Comparison of ENCODE assay signal across 29 mouse cellular contexts in the genomic region with DNA sequence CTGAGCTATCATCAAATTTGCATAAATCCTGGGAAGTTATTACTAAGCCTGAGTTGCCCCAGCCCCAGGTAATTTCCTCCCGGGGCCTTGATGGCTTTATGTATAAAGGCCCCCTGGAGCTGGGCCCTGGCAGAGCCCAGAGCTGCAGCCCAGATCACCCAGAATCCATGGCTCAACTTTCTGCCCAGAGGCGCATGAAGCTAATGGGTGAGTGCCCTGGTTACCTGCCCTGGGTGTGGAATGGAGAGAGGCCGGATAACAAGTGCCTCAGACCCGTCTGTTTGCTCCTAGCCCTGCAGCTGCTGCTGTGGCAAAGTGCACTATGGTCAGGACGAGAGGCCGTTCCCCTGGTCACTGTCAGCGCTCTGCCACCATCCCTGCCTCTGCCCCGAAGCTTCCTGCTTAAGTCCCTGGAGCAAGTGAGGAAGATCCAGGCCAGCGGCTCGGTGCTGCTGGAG. TPM values are rescaled to one million over a fixed set of nuclear protein-coding genes. Genes with fewer than 3 reads are reported as not detected.
DNase-seq lines count a peak whose midpoint lies in the region; ATAC-seq and TF ChIP-seq lines count a peak whose summit lies in the region.
"Had no signal": no experiment of that assay in that cellular context is flagged by ENCODE, and none has a peak within 500 bp of the region (broad histone marks: within the 10 kb centered on the region; RNA-seq: fewer than 3 reads in every experiment).

A gene (plus strand): TSS at position 51 of the 458 bp plus-strand sequence.

- TF ChIP-seq CTCF in C2C12 (IDR thresholded peaks at IDR 0.05; ENCODE audit: control insufficient read depth, insufficient read depth, insufficient read length) = no peak

- no peak within 1 kb of the TSS for H3K4me3 ChIP-seq in heart, embryonic 10.5 days
- H3K4me3 ChIP-seq in liver, embryonic 16.5 days (ENCODE audit: low read depth, low read length) = no peak within 1 kb of the TSS
- H3K4me3 ChIP-seq in liver, embryonic 12.5 days = no peak within 1 kb of the TSS
- H3K4me3 ChIP-seq in C2C12 (ENCODE audit: insufficient read depth, poor library complexity, severe bottlenecking) = no peak within 1 kb of the TSS
- H3K4me3 ChIP-seq in embryonic facial prominence, embryonic 14.5 days (ENCODE audit: low read depth, low read length) = no peak within 1 kb of the TSS
- H3K4me3 ChIP-seq: embryonic facial prominence, embryonic 12.5 days; limb, embryonic 15.5 days had no signal

- no peak within 1 kb of the TSS for H3K9ac ChIP-seq in liver, embryonic 16.5 days (ENCODE audit: low read depth, low read length)
- H3K9ac ChIP-seq in liver, embryonic 12.5 days = no peak within 1 kb of the TSS
- peak within 1 kb of the TSS; percentile 11; the same call in 1 of the 2 replicates for H3K9ac ChIP-seq in embryonic facial prominence, embryonic 14.5 days (ENCODE audit: low read depth, low read length)
- H3K9ac ChIP-seq: embryonic facial prominence, embryonic 12.5 days; forebrain, postnatal 0 days; limb, embryonic 15.5 days had no signal

- DNase-seq in heart, embryonic 10.5 days (ENCODE audit: low spot score) = no peak
- no peak for DNase-seq in heart, postnatal 14 days
- no peak for DNase-seq in embryonic facial prominence, embryonic 14.5 days (ENCODE audit: low spot score)
- DNase-seq in ovary, adult 18-20 months (ENCODE audit: low spot score) = no peak
- DNase-seq: B cell, adult 2 months; cerebellum, adult 2 months; forebrain, postnatal 0 days; lung, adult 2 months; lung, postnatal 4 days; right cerebral cortex, postnatal 25 days; thymus, adult 18-20 months had no signal

- H3K27me3 ChIP-seq in heart, embryonic 10.5 days (ENCODE audit: insufficient read depth, poor library complexity, severe bottlenecking) = peaks cover 19% of the 10 kb centered on the region; the same call in 1 of the 2 replicates
- H3K27me3 ChIP-seq in liver, embryonic 16.5 days (ENCODE audit: control insufficient read depth, insufficient read depth, low read depth, low read length) = no peaks in the 10 kb centered on the region
- H3K27me3 ChIP-seq in liver, embryonic 12.5 days (replicated peaks) = peaks cover 15% of the 10 kb centered on the region
- no peaks in the 10 kb centered on the region for H3K27me3 ChIP-seq in C2C12 (ENCODE audit: control insufficient read depth, insufficient read depth, insufficient read length)
- H3K27me3 ChIP-seq in embryonic facial prominence, embryonic 14.5 days (replicated peaks; ENCODE audit: control insufficient read depth, insufficient read depth, low read length) = no peaks in the 10 kb centered on the region
- H3K27me3 ChIP-seq: embryonic facial prominence, embryonic 12.5 days had no signal

- ATAC-seq in liver, embryonic 16.5 days (ENCODE audit: low read depth) = 0 out of 2 replicates have a peak, but pooled peaks have one; percentile 17
- ATAC-seq in liver, embryonic 12.5 days = no peak
- ATAC-seq in embryonic facial prominence, embryonic 14.5 days (ENCODE audit: low read depth) = no peak
- ATAC-seq: forebrain, postnatal 0 days; hindbrain, embryonic 16.5 days; intestine, embryonic 16.5 days had no signal

- 38% methylated on average over 10 of the region's 10 CpGs for WGBS in heart, embryonic 10.5 days
- WGBS in liver, embryonic 16.5 days (ENCODE audit: insufficient replicate concordance) = 63% methylated on average over 10 of the region's 10 CpGs
- WGBS in liver, embryonic 12.5 days (ENCODE audit: insufficient replicate concordance) = 51% methylated on average over 10 of the region's 10 CpGs
- WGBS in embryonic facial prominence, embryonic 14.5 days = 33% methylated on average over 10 of the region's 10 CpGs

- H3ac ChIP-seq in C2C12 (ENCODE audit: control insufficient read depth, insufficient read length, low read depth) = peak within 1 kb of the TSS; percentile 6

- H3K4me1 ChIP-seq in heart, embryonic 10.5 days = peaks cover 9% of the 10 kb centered on the region; the same call in 1 of the 2 replicates
- no peaks in the 10 kb centered on the region for H3K4me1 ChIP-seq in liver, embryonic 16.5 days (ENCODE audit: control insufficient read depth, low read depth, low read length)
- H3K4me1 ChIP-seq in liver, embryonic 12.5 days = peaks cover 6% of the 10 kb centered on the region
- H3K4me1 ChIP-seq in embryonic facial prominence, embryonic 14.5 days (ENCODE audit: control insufficient read depth, insufficient read depth, low read length) = no peaks in the 10 kb centered on the region

- peak within 1 kb of the TSS; percentile 2; the same call in 1 of the 2 replicates for H3K27ac ChIP-seq in heart, embryonic 10.5 days
- no peak within 1 kb of the TSS for H3K27ac ChIP-seq in liver, embryonic 16.5 days (ENCODE audit: low read length)
- no peak within 1 kb of the TSS for H3K27ac ChIP-seq in liver, embryonic 12.5 days
- no peak within 1 kb of the TSS for H3K27ac ChIP-seq in embryonic facial prominence, embryonic 14.5 days (replicated peaks; ENCODE audit: low read depth, low read length)
- H3K27ac ChIP-seq: embryonic facial prominence, embryonic 12.5 days; kidney, postnatal 0 days; limb, embryonic 15.5 days had no signal

- intact Hi-C loops in heart, postnatal 14 days (cut with DNase I) = loop anchor here (2.0 kb wide), 2 partner anchors 128 to 208 kb away; no protein-coding TSS in a partner anchor

- no peaks in the 10 kb centered on the region for H3K9me3 ChIP-seq in heart, embryonic 10.5 days
- H3K9me3 ChIP-seq in liver, embryonic 16.5 days (replicated peaks; ENCODE audit: control insufficient read depth, low read length) = no peaks in the 10 kb centered on the region
- H3K9me3 ChIP-seq in liver, embryonic 12.5 days (replicated peaks) = no peaks in the 10 kb centered on the region
- H3K9me3 ChIP-seq in embryonic facial prominence, embryonic 14.5 days (ENCODE audit: control insufficient read depth, low read length) = no peaks in the 10 kb centered on the region
- H3K9me3 ChIP-seq: embryonic facial prominence, embryonic 12.5 days; limb, embryonic 15.5 days had no signal

- no peaks in the 10 kb centered on the region for H3K79me3 ChIP-seq in C2C12 (ENCODE audit: low read depth)

- peaks cover 34% of the 10 kb centered on the region for H3K36me3 ChIP-seq in heart, embryonic 10.5 days
- peaks cover 8% of the 10 kb centered on the region for H3K36me3 ChIP-seq in liver, embryonic 16.5 days (ENCODE audit: control insufficient read depth, insufficient read depth)
- peaks cover 30% of the 10 kb centered on the region for H3K36me3 ChIP-seq in liver, embryonic 12.5 days
- peaks cover 13% of the 10 kb centered on the region for H3K36me3 ChIP-seq in C2C12 (ENCODE audit: control insufficient read depth, insufficient read depth)
- peaks cover 23% of the 10 kb centered on the region for H3K36me3 ChIP-seq in embryonic facial prominence, embryonic 14.5 days (ENCODE audit: control insufficient read depth, insufficient read depth, low read length)

- no peak within 1 kb of the TSS for H3K4me2 ChIP-seq in liver, embryonic 16.5 days (ENCODE audit: low read depth, low read length)
- H3K4me2 ChIP-seq in liver, embryonic 12.5 days = no peak within 1 kb of the TSS
- no peak within 1 kb of the TSS for H3K4me2 ChIP-seq in embryonic facial prominence, embryonic 14.5 days (ENCODE audit: low read depth, low read length)
- H3K4me2 ChIP-seq: embryonic facial prominence, embryonic 12.5 days; limb, embryonic 15.5 days had no signal

- H3K79me2 ChIP-seq in C2C12 (ENCODE audit: control insufficient read depth, insufficient read depth) = no peaks in the 10 kb centered on the region

TF ChIP-seq in C2C12, 6 proteins besides CTCF, POLR2A, EP300 and RAD21:
- TF ChIP-seq FOSL1 (IDR thresholded peaks at IDR 0.05; ENCODE audit: insufficient read depth, low read length, poor library complexity, severe bottlenecking) (no peak), MYOD1 (IDR thresholded peaks at IDR 0.05; ENCODE audit: control insufficient read depth, insufficient read length, low read depth) (no peak), MAX (IDR thresholded peaks at IDR 0.05) (no peak), MYOG (IDR thresholded peaks at IDR 0.05; ENCODE audit: control insufficient read depth, extremely low read depth, insufficient read length) (no peak), CEBPB (IDR thresholded peaks at IDR 0.05; ENCODE audit: low read depth) (no peak), USF1 (IDR thresholded peaks at IDR 0.05; ENCODE audit: low read depth) (no peak)

RNA-seq across cellular contexts. Expression of the gene that starts here (rescaled TPM):
- not detected in 2 replicates for polyA plus RNA-seq in heart, embryonic 10.5 days (2016; fragmentation: Nextera tagmentation; extraction: Ambion mirVana)
- total RNA-seq in heart, postnatal 14 days (2021) = not detected
- polyA plus RNA-seq in liver, embryonic 16.5 days (2015; fragmentation: Nextera tagmentation; extraction: Ambion mirVana) = not detected in 2 replicates
- polyA plus RNA-seq in liver, embryonic 12.5 days (2016; fragmentation: Nextera tagmentation; extraction: Ambion mirVana) = not detected in 2 replicates
- polyA plus RNA-seq in C2C12 (2012; fragmentation: generic; extraction: Trizol) = not detected
- polyA plus RNA-seq in embryonic facial prominence, embryonic 14.5 days (2014; fragmentation: Nextera tagmentation; extraction: Ambion mirVana) = not detected in 2 replicates
- total RNA-seq: adrenal gland, adult 18-20 months; adrenal gland, postnatal 4 days; forebrain, postnatal 0 days; gastrocnemius, adult 18-20 months; granulocyte monocyte progenitor cell, adult 5-6 weeks; heart, postnatal 25 days; layer of hippocampus, adult 18-20 months; layer of hippocampus, postnatal 25 days; left cerebral cortex, postnatal 10 days; neutrophil, adult 5-6 weeks had no signal
- polyA plus RNA-seq: cerebellum, adult 2 months; embryonic facial prominence, embryonic 12.5 days; forebrain, postnatal 0 days; hindbrain, embryonic 16.5 days; intestine, embryonic 16.5 days; lung, adult 2 months; stomach, embryonic 14.5 days had no signal

Comparison
In these comparisons a context has a peak if more than half of its experiments do, and no peak if none do; other contexts are left out.
1. Peak in ATAC-seq in liver, embryonic 16.5 days; RNA of the gene not detected or under 1 TPM.